Mouse (Mus musculus) C2C12 (cell line): ENCODE data around the gene St6galnac5.

ENCODE experiments used
- CEBPB ChIP-seq: IDR thresholded peaks from one replicate; pipeline ENCODE4 v1.6.1; 2011; ENCODE audit warnings: low read depth, mild to moderate bottlenecking, control low read depth, moderate library complexity
- CTCF ChIP-seq: IDR thresholded peaks from one replicate; pipeline ENCODE4 v1.5.1; 2011; ENCODE audit not compliant: control insufficient read depth, insufficient read depth, insufficient read length
- FOSL1 ChIP-seq: IDR thresholded peaks from one replicate; pipeline ENCODE4 v1.8.0; 2011; ENCODE audit warnings: mild to moderate bottlenecking, low read length; ENCODE audit not compliant: poor library complexity, insufficient read depth, severe bottlenecking
- MAX ChIP-seq: IDR thresholded peaks from one replicate; pipeline ENCODE4 v1.6.1; 2011; ENCODE audit warnings: mild to moderate bottlenecking, control low read depth
- MYOD1 ChIP-seq: IDR thresholded peaks from one replicate; pipeline ENCODE4 v1.6.1; 2011; ENCODE audit warnings: low read depth; ENCODE audit not compliant: control insufficient read depth, insufficient read length
- MYOG ChIP-seq: IDR thresholded peaks from one replicate; pipeline ENCODE4 v1.6.1; 2011; ENCODE audit not compliant: control insufficient read depth, insufficient read length; ENCODE audit errors: extremely low read depth
- USF1 ChIP-seq: IDR thresholded peaks from one replicate; pipeline ENCODE4 v1.6.1; 2011; ENCODE audit warnings: low read depth, mild to moderate bottlenecking, control low read depth, moderate library complexity

- TF ChIP-seq CTCF (no peak), USF1 (no peak), FOSL1 (no peak), MYOG (no peak), CEBPB (no peak), MYOD1 (no peak), MAX (no peak)
Observed at GRCm38 (mm10) chr3:152861450-152861849, 120.6 kb downstream of the St6galnac5 start.
